Mouse (Mus musculus) forebrain, postnatal 0 days (tissue): Measurements from ENCODE around the gene Zp2. TPM values are rescaled to one million over a fixed set of nuclear protein-coding genes. Genes with fewer than 3 reads are reported as not detected.

ENCODE experiments used
- ATAC-seq: fragments of 200-750 bp; cut with Nextera tagmentation; 2 replicates; pipeline ENCODE4 v1.8.0; 2017; ENCODE audit warnings: mild to moderate bottlenecking, moderate library complexity
- DNase-seq: peaks from one replicate; pipeline ENCODE4 v3.0.0-alpha.2; 2015
- H3K27ac ChIP-seq: fragments of 300-500 bp; sonication (generic); 2 replicates; pipeline ENCODE4 v1.5.1; 2014; ENCODE audit warnings: low read depth, mild to moderate bottlenecking, antibody characterized with exemption, low read length, moderate library complexity, mixed read lengths
- H3K27me3 ChIP-seq: fragments of 300-500 bp; sonication (generic); 2 replicates; pipeline ENCODE4 v1.6.1; 2014; ENCODE audit warnings: mild to moderate bottlenecking, low read length, mixed read lengths; ENCODE audit not compliant: insufficient read depth
- H3K36me3 ChIP-seq: fragments of 300-500 bp; sonication (generic); 2 replicates; pipeline ENCODE4 v1.6.1; 2014; ENCODE audit warnings: mild to moderate bottlenecking, moderate library complexity; ENCODE audit not compliant: insufficient read depth
- H3K4me1 ChIP-seq: fragments of 300-500 bp; sonication (generic); 2 replicates; pipeline ENCODE4 v1.6.1; 2014; ENCODE audit warnings: antibody characterized with exemption; ENCODE audit not compliant: insufficient read depth
- H3K4me2 ChIP-seq: fragments of 300-500 bp; sonication (generic); 2 replicates; pipeline ENCODE4 v1.6.1; 2014; ENCODE audit warnings: low read depth, mild to moderate bottlenecking, moderate library complexity
- H3K4me3 ChIP-seq: fragments of 300-500 bp; sonication (generic); 2 replicates; pipeline ENCODE4 v1.5.1; 2014; ENCODE audit warnings: low read depth, low read length, mixed read lengths
- H3K9ac ChIP-seq: fragments of 300-500 bp; sonication (generic); 2 replicates; pipeline ENCODE4 v1.6.1; 2014; ENCODE audit warnings: mild to moderate bottlenecking
- H3K9me3 ChIP-seq: fragments of 300-500 bp; sonication (generic); 2 replicates; pipeline ENCODE4 v1.6.1; 2016; ENCODE audit warnings: low read length
- CTCF ChIP-seq: sonication (generic); IDR thresholded peaks from 2 replicates; pipeline ENCODE4 v1.5.1; 2016; ENCODE audit warnings: antibody characterized with exemption, control low read depth, low read depth
- WGBS: fragments of 180-500 bp; shearing (Covaris S2); extraction: QIAGEN DNeasy Blood & Tissue Kit; methylation state at CpG from one replicate; pipeline ENCODE4 v1.1.7; 2014; 5-methylcytosine and 5-hydroxymethylcytosine counted together
- polyA plus RNA-seq: library from polyadenylated mRNA; unstranded; fragments of >200 nt; fragmentation: Nextera tagmentation; extraction: Ambion mirVana; gene quantifications from 2 replicates; pipeline ENCODE4 v1.2.1, GENCODE M21; 2015
- total RNA-seq: library from RNA; depleted of rRNA; stranded (reverse); fragments of >200 nt; gene quantifications from 2 replicates; pipeline ENCODE4 v1.2.3, GENCODE M21; 2014

Gene Zp2
- total and polyA plus RNA-seq, 2 experiments from 2014 or later = 0.19 TPM; not detected in 1

GRCm38 (mm10) chr7:120116976-120117375, 28.1 kb downstream of the Zp2 start:
- Histone ChIP-seq H3K4me3 (no peak overlapping the region), H3K4me2 (no peak overlapping the region), H3K36me3 (no peaks in the 10 kb centered on the region), H3K4me1 (no peaks in the 10 kb centered on the region), H3K9ac (no peak overlapping the region), H3K27ac (no peak overlapping the region), H3K9me3 (no peaks in the 10 kb centered on the region), H3K27me3 (no peaks in the 10 kb centered on the region)
- TF ChIP-seq CTCF = no peak
- DNase-seq (no peak), ATAC-seq (no peak)
- 90% methylated on average over 5 of the region's 5 CpGs for WGBS

GRCm38 (mm10) chr7:120109676-120110075, 35.4 kb downstream of the Zp2 start:
- DNase-seq = no peak
- ATAC-seq = no peak
- Histone ChIP-seq H3K4me3 (no peak overlapping the region), H3K9me3 (no peaks in the 10 kb centered on the region), H3K4me2 (no peak overlapping the region), H3K27ac (no peak overlapping the region), H3K4me1 (no peaks in the 10 kb centered on the region), H3K27me3 (no peaks in the 10 kb centered on the region), H3K36me3 (no peaks in the 10 kb centered on the region), H3K9ac (no peak overlapping the region)
- WGBS = 84% methylated on average over 5 of the region's 5 CpGs
- no peak for TF ChIP-seq CTCF

- ATAC-seq = no peak
- 40% methylated on average over 2 of the region's 2 CpGs for WGBS
- no peaks in the 10 kb centered on the region for H3K9me3 ChIP-seq
- no peaks in the 10 kb centered on the region for H3K4me1 ChIP-seq
- no peak for TF ChIP-seq CTCF
- H3K4me3 ChIP-seq = no peak overlapping the region
- H3K27ac ChIP-seq = no peak overlapping the region
- no peak overlapping the region for H3K4me2 ChIP-seq
- DNase-seq = peak; percentile 37
- H3K27me3 ChIP-seq = peaks cover 12% of the 10 kb centered on the region; the same call in 1 of the 2 replicates
- no peak overlapping the region for H3K9ac ChIP-seq
- no peaks in the 10 kb centered on the region for H3K36me3 ChIP-seq
These were observed 38.7 kb downstream of the Zp2 start for GRCm38 (mm10) chr7:120106356-120106755.

- Histone ChIP-seq H3K36me3 (no peaks in the 10 kb centered on the region), H3K27ac (no peak overlapping the region), H3K4me1 (no peaks in the 10 kb centered on the region), H3K4me2 (no peak overlapping the region), H3K4me3 (no peak overlapping the region), H3K9ac (no peak overlapping the region), H3K9me3 (no peaks in the 10 kb centered on the region), H3K27me3 (peaks cover 12% of the 10 kb centered on the region; the same call in 1 of the 2 replicates)
- DNase-seq (no peak), ATAC-seq (no peak)
- peak; percentile 52 for TF ChIP-seq CTCF
- WGBS = 55% methylated on average over 3 of the region's 3 CpGs
These were observed 40.1 kb downstream of the Zp2 start for GRCm38 (mm10) chr7:120104975-120105374.

- H3K27me3 ChIP-seq = peaks cover 12% of the 10 kb centered on the region; the same call in 1 of the 2 replicates
- H3K9me3 ChIP-seq = no peaks in the 10 kb centered on the region
- WGBS = 5% methylated on average over 25 of the region's 25 CpGs
- peak overlapping the region; percentile 44 for H3K9ac ChIP-seq
- TF ChIP-seq CTCF = no peak
- peak overlapping the region; percentile 42 for H3K4me3 ChIP-seq
- 0 out of 2 replicates have a peak, but pooled peaks have one; percentile 23 for ATAC-seq
- H3K36me3 ChIP-seq = no peaks in the 10 kb centered on the region
- H3K27ac ChIP-seq = no peak overlapping the region
- peak; percentile 8 for DNase-seq
- peak overlapping the region; percentile 66 for H3K4me2 ChIP-seq
- no peaks in the 10 kb centered on the region for H3K4me1 ChIP-seq
These were observed 42.0 kb downstream of the Zp2 start for GRCm38 (mm10) chr7:120103019-120103567.

GRCm38 (mm10) chr7:120102164-120102972, 42.7 kb downstream of the Zp2 start, which contains the start of gene Tmem159:
TSS of gene Tmem159 (plus strand) at chr7:120102353.
- DNase-seq (peak; percentile 10), ATAC-seq (peak; percentile 62)
- Histone ChIP-seq H3K9ac (peak within 1 kb of the TSS; percentile 44), H3K36me3 (no peaks in the 10 kb centered on the region), H3K27me3 (peaks cover 12% of the 10 kb centered on the region; the same call in 1 of the 2 replicates), H3K9me3 (no peaks in the 10 kb centered on the region), H3K27ac (no peak within 1 kb of the TSS), H3K4me3 (peak within 1 kb of the TSS; percentile 42), H3K4me2 (peak within 1 kb of the TSS; percentile 66), H3K4me1 (no peaks in the 10 kb centered on the region)
- 0 out of 2 replicates have a peak, but pooled peaks have one; percentile 5 for TF ChIP-seq CTCF
- 2% methylated on average over 42 of the region's 42 CpGs for WGBS

- WGBS = 24% methylated on average over 9 of the region's 9 CpGs
These were observed 46.7 kb downstream of the Zp2 start for GRCm38 (mm10) chr7:120098403-120098802.

More at GRCm38 (mm10) chr7:120098403-120098802, 46.7 kb downstream of the Zp2 start:
- TF ChIP-seq CTCF = peak; percentile 77
- Histone ChIP-seq H3K4me3 (no peak overlapping the region), H3K9me3 (no peaks in the 10 kb centered on the region), H3K36me3 (no peaks in the 10 kb centered on the region), H3K9ac (no peak overlapping the region), H3K4me1 (no peaks in the 10 kb centered on the region), H3K4me2 (no peak overlapping the region), H3K27me3 (peaks cover 9% of the 10 kb centered on the region; the same call in 1 of the 2 replicates), H3K27ac (no peak overlapping the region)
- DNase-seq (peak; percentile 65), ATAC-seq (peak; percentile 64)
